8 mouse cellular contexts compared by ENCODE assay signal in the genomic region with DNA sequence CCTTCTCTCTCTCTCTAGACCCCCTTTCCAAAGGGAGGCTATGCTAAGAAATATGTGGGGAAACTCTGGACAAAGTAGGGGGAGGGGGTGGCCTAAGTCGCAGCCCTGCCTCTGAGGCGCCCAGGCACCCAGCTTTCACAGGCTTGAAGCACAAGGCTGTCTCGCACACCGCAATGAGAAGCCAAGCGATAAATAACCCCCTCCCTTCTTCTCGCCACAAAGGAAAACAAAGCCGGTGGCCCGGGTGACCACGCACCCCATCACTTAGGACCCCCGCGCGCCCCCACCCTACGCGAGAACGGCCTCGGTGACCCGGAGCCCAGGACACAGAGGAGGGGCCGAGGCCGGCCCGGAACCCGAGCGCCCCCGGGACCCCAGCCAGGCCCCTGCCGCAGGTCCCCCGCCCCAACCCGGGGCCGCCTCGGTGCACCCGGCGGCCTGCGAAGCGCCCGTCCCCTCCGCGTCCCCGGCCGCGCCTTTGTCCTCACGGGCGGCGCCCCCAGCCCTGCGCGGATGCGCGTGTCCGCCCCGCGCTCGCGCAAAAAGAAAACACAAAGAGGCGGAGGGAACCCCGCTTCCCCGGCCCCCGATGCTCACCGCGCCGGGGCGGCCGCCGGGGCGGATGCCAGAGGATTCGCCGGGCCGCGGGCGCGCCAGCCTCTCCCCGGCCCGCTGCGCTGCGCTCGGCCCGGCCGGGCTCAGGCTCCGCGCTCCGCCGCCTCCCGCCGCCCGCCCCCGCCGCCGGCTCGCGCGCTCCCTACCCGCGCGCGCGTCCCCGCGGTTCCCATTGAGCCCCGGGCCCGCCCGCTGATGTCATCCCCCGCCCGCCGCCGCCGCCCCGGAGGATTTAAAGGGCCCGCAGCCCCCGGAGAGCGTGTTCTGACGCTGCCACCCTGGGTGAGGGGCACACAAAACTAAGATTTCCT. TPM values are rescaled to one million over a fixed set of nuclear protein-coding genes. Genes with fewer than 3 reads are reported as not detected.
A peak's percentile ranks its signal among the peaks of the same experiment; 100 is the strongest.
DNase-seq lines count a peak whose midpoint lies in the region; ATAC-seq lines count a peak whose summit lies in the region.

No protein-coding gene starts in this region.

- peaks cover 20% of the 10 kb centered on the region for H3K36me3 ChIP-seq in hindbrain, embryonic 14.5 days (replicated peaks; ENCODE audit: control insufficient read depth, insufficient read depth)

- peak overlapping the region; percentile 100 for H3K9ac ChIP-seq in hindbrain, embryonic 14.5 days

- WGBS in hindbrain, embryonic 14.5 days: 1% methylated on average over 76 of the region's 107 CpGs

- peak; percentile 46 for ATAC-seq in activated CD4-positive, CD25-positive, alpha-beta regulatory T cell, adult 4 months
- ATAC-seq in hindbrain, embryonic 14.5 days (ENCODE audit: low FRiP score): peak; percentile 73
- peak; percentile 71 for ATAC-seq in megakaryocyte, adult 5-6 weeks (ENCODE audit: poor library complexity, severe bottlenecking)

- H3K27me3 ChIP-seq in hindbrain, embryonic 14.5 days (ENCODE audit: control insufficient read depth, insufficient read depth, low read length): no peaks in the 10 kb centered on the region

- peak overlapping the region; percentile 98 for H3K27ac ChIP-seq in hindbrain, embryonic 14.5 days

- H3K4me1 ChIP-seq in hindbrain, embryonic 14.5 days (replicated peaks; ENCODE audit: control insufficient read depth, insufficient read depth, low read length): peaks cover 45% of the 10 kb centered on the region

- peak overlapping the region; percentile 84 for H3K4me2 ChIP-seq in hindbrain, embryonic 14.5 days (replicated peaks)

- no peaks in the 10 kb centered on the region for H3K9me3 ChIP-seq in hindbrain, embryonic 14.5 days (ENCODE audit: control insufficient read depth, low read length)

- peak overlapping the region; percentile 81 for H3K4me3 ChIP-seq in hindbrain, embryonic 14.5 days (replicated peaks; ENCODE audit: low read length)

- peak; percentile 87 to 91 for DNase-seq in cerebellum, postnatal 14 days
- peak; percentile 86 for DNase-seq in gastrocnemius, adult 18-20 months (ENCODE audit: low spot score)
- DNase-seq in hindbrain, embryonic 14.5 days (ENCODE audit: low spot score): peak; percentile 78
- DNase-seq in left cerebral cortex, adult 8-10 months (ENCODE audit: low spot score in 2 of 2): peak; percentile 67
- peak; percentile 76 to 79 for DNase-seq in right cerebral cortex, adult 2 months (ENCODE audit: low spot score in 2 of 2)
- DNase-seq in urinary bladder, postnatal 36 days (ENCODE audit: low spot score in 2 of 2): peak; percentile 74 to 85

RNA-seq across cellular contexts. Expression of a gene that starts 13.8 kb away (rescaled TPM):
- 1 to 10 TPM; 5.5 to 5.6 TPM for polyA plus RNA-seq in activated CD4-positive, CD25-positive, alpha-beta regulatory T cell, adult 4 months (2017; shearing (Covaris generic))
- 10 to 100 TPM; 45.4 to 48.0 TPM for total RNA-seq in gastrocnemius, adult 18-20 months (2021)
- polyA plus RNA-seq in hindbrain, embryonic 14.5 days (2014; fragmentation: Nextera tagmentation; extraction: Ambion mirVana): 184 and 213 TPM in 2 replicates
- total RNA-seq in left cerebral cortex, adult 8-10 months (2022): 100 to 1,000 TPM; 146 to 162 (median 152) TPM
- total RNA-seq in megakaryocyte, adult 5-6 weeks (2015): 33.3 and 39.4 TPM in 2 replicates
- 29.3 and 32.0 TPM in 2 replicates for total RNA-seq in megakaryocyte, adult 5-6 weeks (2017)

RNA-seq across cellular contexts. Expression of a gene that starts 38.2 kb away (rescaled TPM):
- 10 to 100 TPM in 1 of 2 experiments, 1 to 10 TPM in 1; 9.3 to 18.1 TPM for polyA plus RNA-seq in activated CD4-positive, CD25-positive, alpha-beta regulatory T cell, adult 4 months (2017; shearing (Covaris generic))
- 10 to 100 TPM; 23.6 to 31.2 TPM for total RNA-seq in gastrocnemius, adult 18-20 months (2021)
- polyA plus RNA-seq in hindbrain, embryonic 14.5 days (2014; fragmentation: Nextera tagmentation; extraction: Ambion mirVana): 39.9 and 40.0 TPM in 2 replicates
- total RNA-seq in left cerebral cortex, adult 8-10 months (2022): 10 to 100 TPM; 69.7 to 89.8 (median 75.6) TPM
- total RNA-seq in megakaryocyte, adult 5-6 weeks (2015): 31.1 and 33.3 TPM in 2 replicates
- total RNA-seq in megakaryocyte, adult 5-6 weeks (2017): 10.4 and 12.2 TPM in 2 replicates

Comparison
In these comparisons a context has a peak if more than half of its experiments do, and no peak if none do; other contexts are left out.
1. Peak in every context shown above with its lines: DNase-seq, ATAC-seq, H3K4me3 ChIP-seq and H3K27ac ChIP-seq.